Mouse (Mus musculus): ENCODE results near the gene Prr3. TPM values are rescaled to one million over a fixed set of nuclear protein-coding genes. Genes with fewer than 3 reads are reported as not detected.
"Not testable (repeated sequence)": the region's sequence is repeated elsewhere in the genome, so short reads cannot be mapped to it uniquely, and the experiment has no call there.

Prr3 gene
- polyA plus RNA-seq, 1 experiment from 2014 or later, result 11.2 TPM

DNA sequence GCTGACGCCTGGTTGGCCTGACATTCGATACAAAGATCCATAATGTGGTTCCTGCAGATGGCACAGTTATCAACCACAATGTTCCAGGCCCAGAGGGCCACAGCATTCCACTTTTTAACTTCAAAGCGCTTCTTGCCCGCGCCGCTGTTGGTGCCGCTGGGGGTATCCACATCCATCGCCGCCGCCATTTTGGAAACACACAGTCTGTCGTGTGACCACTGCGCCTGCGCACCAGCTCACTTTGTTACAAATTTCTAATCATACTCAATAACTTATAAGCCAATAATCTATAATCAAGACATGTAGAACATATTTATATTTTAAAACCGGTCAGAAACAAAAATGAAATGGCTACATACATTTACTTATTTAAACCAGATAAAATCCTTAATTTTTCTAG lies 44.3 kb downstream of the Prr3 start:
- not testable (repeated sequence) for H3K27ac ChIP-seq (replicated peaks in 1 of 2; ENCODE audit: control insufficient read depth in 1 of 2, insufficient read depth in 1 of 2, low read depth in 2 of 2, low read length in 2 of 2); H3K9ac ChIP-seq (ENCODE audit: low read length); H3K27me3 ChIP-seq (ENCODE audit: control insufficient read depth, insufficient read depth, low read length); H3K4me1 ChIP-seq (ENCODE audit: control insufficient read depth in 2 of 2, insufficient read depth in 2 of 2, low read length in 2 of 2); H3K4me2 ChIP-seq (ENCODE audit: low read length); H3K9me3 ChIP-seq (ENCODE audit: control insufficient read depth, low read length); H3K4me3 ChIP-seq (ENCODE audit: control insufficient read depth in 1 of 2, insufficient read depth in 1 of 2, low read depth in 1 of 2, low read length in 2 of 2); ATAC-seq (ENCODE audit: insufficient number of reproducible peaks, insufficient read depth, low FRiP score, low read depth)
- WGBS, result 87% methylated on average over 14 of the region's 14 CpGs
- H3K36me3 ChIP-seq (ENCODE audit: control insufficient read depth, insufficient read depth, low read length), result peaks cover 11% of the 10 kb centered on the region

DNA sequence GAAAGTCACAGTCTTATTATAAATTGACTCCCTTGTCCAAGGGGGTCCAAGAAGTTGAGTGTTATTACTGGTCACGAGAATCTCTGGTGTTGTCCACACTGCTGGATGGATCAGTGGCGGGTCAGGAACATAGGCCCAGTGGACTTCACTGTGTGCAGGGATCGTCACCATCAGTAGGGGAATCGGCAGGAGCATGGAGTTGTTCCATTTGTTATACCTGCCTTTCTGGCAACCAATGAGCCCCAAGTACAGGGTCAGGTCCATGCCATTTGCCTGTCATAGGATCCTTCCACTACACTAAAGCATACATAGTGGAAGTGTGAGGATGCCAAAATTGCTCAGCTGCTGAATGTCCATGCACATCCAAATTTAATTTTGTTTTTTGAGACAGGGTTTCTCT lies 47.4 kb downstream of the Prr3 start:
- no peak overlapping the region for H3K27ac ChIP-seq (replicated peaks in 1 of 2; ENCODE audit: control insufficient read depth in 1 of 2, insufficient read depth in 1 of 2, low read depth in 2 of 2, low read length in 2 of 2)
- H3K4me1 ChIP-seq (ENCODE audit: control insufficient read depth in 2 of 2, insufficient read depth in 2 of 2, low read length in 2 of 2), result no peaks in the 10 kb centered on the region
- no peak overlapping the region for H3K4me3 ChIP-seq (ENCODE audit: control insufficient read depth in 1 of 2, insufficient read depth in 1 of 2, low read depth in 1 of 2, low read length in 2 of 2)
- no peak overlapping the region for H3K9ac ChIP-seq (ENCODE audit: low read length)
- no peaks in the 10 kb centered on the region for H3K27me3 ChIP-seq (ENCODE audit: control insufficient read depth, insufficient read depth, low read length)
- peaks cover 42% of the 10 kb centered on the region for H3K36me3 ChIP-seq (ENCODE audit: control insufficient read depth, insufficient read depth, low read length)
- no peak overlapping the region for H3K4me2 ChIP-seq (ENCODE audit: low read length)
- H3K9me3 ChIP-seq (ENCODE audit: control insufficient read depth, low read length), result no peaks in the 10 kb centered on the region
- no peak for ATAC-seq (ENCODE audit: insufficient number of reproducible peaks, insufficient read depth, low FRiP score, low read depth)
- 83% methylated on average over 4 of the region's 4 CpGs for WGBS

DNA sequence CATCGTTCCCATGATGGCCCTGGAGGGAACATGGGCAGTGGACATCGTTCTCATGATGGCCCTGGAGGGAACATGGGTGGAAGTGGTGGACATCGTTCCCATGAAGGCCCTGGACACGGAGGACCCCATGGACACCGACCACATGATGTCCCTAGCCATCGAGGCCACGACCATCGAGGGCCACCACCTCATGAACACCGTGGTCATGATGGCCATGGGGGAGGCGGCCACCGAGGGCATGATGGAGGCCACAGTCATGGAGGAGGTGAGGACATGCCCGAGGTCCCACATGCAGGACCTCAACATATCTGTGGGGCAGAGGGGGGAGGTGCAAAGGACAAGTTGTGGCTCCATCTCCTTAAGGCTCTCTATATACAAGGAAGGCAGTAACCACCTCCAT lies 49.4 kb downstream of the Prr3 start:
- ATAC-seq (ENCODE audit: insufficient number of reproducible peaks, insufficient read depth, low FRiP score, low read depth), result no peak; the same call in 1 of the 2 replicates
- Histone ChIP-seq H3K27me3 (ENCODE audit: control insufficient read depth, insufficient read depth, low read length) (no peaks in the 10 kb centered on the region), H3K27ac (replicated peaks in 1 of 2; ENCODE audit: control insufficient read depth in 1 of 2, insufficient read depth in 1 of 2, low read depth in 2 of 2, low read length in 2 of 2) (no peak overlapping the region), H3K4me1 (ENCODE audit: control insufficient read depth in 2 of 2, insufficient read depth in 2 of 2, low read length in 2 of 2) (no peaks in the 10 kb centered on the region), H3K9me3 (ENCODE audit: control insufficient read depth, low read length) (no peaks in the 10 kb centered on the region), H3K9ac (ENCODE audit: low read length) (no peak overlapping the region), H3K4me3 (ENCODE audit: control insufficient read depth in 1 of 2, insufficient read depth in 1 of 2, low read depth in 1 of 2, low read length in 2 of 2) (no peak overlapping the region), H3K36me3 (ENCODE audit: control insufficient read depth, insufficient read depth, low read length) (peaks cover 61% of the 10 kb centered on the region), H3K4me2 (ENCODE audit: low read length) (no peak overlapping the region)
- WGBS, result 100% methylated on average over 12 of the region's 12 CpGs

DNA sequence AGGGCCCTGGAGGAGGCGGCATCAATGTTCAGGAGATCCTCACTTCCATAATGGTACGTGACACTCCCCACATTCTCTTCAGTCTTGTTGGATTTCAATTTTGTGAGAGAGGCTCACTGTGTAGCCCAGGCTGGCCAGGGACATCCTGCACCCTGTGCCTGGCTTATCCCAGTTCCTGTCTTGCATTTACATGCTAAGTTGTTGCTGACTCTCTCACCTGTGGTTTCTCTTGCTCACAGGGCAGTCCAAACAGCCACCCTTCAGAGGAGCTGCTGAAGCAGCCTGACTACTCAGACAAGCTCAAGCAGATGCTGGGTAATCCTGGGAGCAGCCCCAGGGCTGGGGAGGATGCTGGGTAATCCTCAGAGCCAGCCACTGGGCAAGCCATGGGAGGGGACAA lies 50.5 kb downstream of the Prr3 start:
- Histone ChIP-seq H3K9ac (ENCODE audit: low read length) (no peak overlapping the region), H3K4me2 (ENCODE audit: low read length) (no peak overlapping the region), H3K4me1 (ENCODE audit: control insufficient read depth in 2 of 2, insufficient read depth in 2 of 2, low read length in 2 of 2) (no peaks in the 10 kb centered on the region), H3K27me3 (ENCODE audit: control insufficient read depth, insufficient read depth, low read length) (no peaks in the 10 kb centered on the region), H3K4me3 (ENCODE audit: control insufficient read depth in 1 of 2, insufficient read depth in 1 of 2, low read depth in 1 of 2, low read length in 2 of 2) (no peak overlapping the region), H3K9me3 (ENCODE audit: control insufficient read depth, low read length) (no peaks in the 10 kb centered on the region), H3K27ac (replicated peaks in 1 of 2; ENCODE audit: control insufficient read depth in 1 of 2, insufficient read depth in 1 of 2, low read depth in 2 of 2, low read length in 2 of 2) (no peak overlapping the region), H3K36me3 (ENCODE audit: control insufficient read depth, insufficient read depth, low read length) (peaks cover 72% of the 10 kb centered on the region)
- 97% methylated on average over 2 of the region's 2 CpGs for WGBS
- no peak for ATAC-seq (ENCODE audit: insufficient number of reproducible peaks, insufficient read depth, low FRiP score, low read depth)

DNA sequence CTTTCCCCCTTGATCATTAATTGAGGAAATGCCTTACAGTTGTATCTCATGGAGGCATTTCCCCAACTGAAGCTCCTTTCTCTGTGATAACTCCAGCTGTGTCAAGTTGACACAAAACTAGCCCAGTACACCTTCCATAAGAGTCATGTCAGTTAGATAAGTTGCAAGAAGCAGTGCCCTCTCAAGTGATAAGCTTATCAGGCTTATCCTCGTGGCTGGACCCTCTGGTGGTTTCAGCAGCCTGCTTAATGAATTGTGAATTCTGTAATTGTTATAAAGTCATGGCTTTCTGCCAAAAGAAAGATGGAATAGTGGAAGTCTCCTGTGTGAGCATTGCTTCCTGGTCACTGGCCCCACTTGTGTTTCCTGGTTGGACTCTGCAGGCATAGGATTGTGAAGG lies 52.6 kb downstream of the Prr3 start:
- H3K9me3 ChIP-seq (ENCODE audit: control insufficient read depth, low read length), result no peaks in the 10 kb centered on the region
- ATAC-seq (ENCODE audit: insufficient number of reproducible peaks, insufficient read depth, low FRiP score, low read depth), result no peak
- no peaks in the 10 kb centered on the region for H3K4me1 ChIP-seq (ENCODE audit: control insufficient read depth in 2 of 2, insufficient read depth in 2 of 2, low read length in 2 of 2)
- no peak overlapping the region for H3K9ac ChIP-seq (ENCODE audit: low read length)
- peaks cover 83% of the 10 kb centered on the region for H3K36me3 ChIP-seq (ENCODE audit: control insufficient read depth, insufficient read depth, low read length)
- no peaks in the 10 kb centered on the region for H3K27me3 ChIP-seq (ENCODE audit: control insufficient read depth, insufficient read depth, low read length)
- H3K27ac ChIP-seq (replicated peaks in 1 of 2; ENCODE audit: control insufficient read depth in 1 of 2, insufficient read depth in 1 of 2, low read depth in 2 of 2, low read length in 2 of 2), result no peak overlapping the region
- whole genome bisulfite sequencing, result 3% methylated on average over 1 of the region's 1 CpGs
- no peak overlapping the region for H3K4me2 ChIP-seq (ENCODE audit: low read length)
- H3K4me3 ChIP-seq (ENCODE audit: control insufficient read depth in 1 of 2, insufficient read depth in 1 of 2, low read depth in 1 of 2, low read length in 2 of 2), result no peak overlapping the region

DNA sequence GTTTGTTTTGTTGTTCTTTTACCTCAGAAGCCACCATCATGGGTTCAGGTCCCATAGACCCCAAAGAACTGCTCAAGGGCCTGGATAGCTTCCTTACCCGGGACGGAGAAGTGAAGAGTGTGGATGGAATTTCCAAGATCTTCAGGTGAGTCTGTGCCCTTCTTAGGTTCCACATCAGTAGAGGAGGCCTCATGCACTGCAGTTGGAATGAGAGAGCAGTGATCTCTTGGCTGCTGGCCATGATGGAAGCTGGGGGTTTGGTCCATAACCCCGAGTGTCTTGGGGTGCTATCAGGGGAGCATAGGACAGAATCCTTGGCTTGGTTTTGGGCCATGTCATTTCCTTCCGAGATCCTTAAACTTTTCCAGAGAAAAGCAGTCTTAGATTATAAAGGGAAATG lies 56.8 kb downstream of the Prr3 start:
- ATAC-seq (ENCODE audit: insufficient number of reproducible peaks, insufficient read depth, low FRiP score, low read depth), result no peak
- no peak overlapping the region for H3K9ac ChIP-seq (ENCODE audit: low read length)
- peaks cover 51% of the 10 kb centered on the region for H3K36me3 ChIP-seq (ENCODE audit: control insufficient read depth, insufficient read depth, low read length)
- WGBS, result 84% methylated on average over 4 of the region's 4 CpGs
- H3K9me3 ChIP-seq (ENCODE audit: control insufficient read depth, low read length), result no peaks in the 10 kb centered on the region
- no peak overlapping the region for H3K27ac ChIP-seq (replicated peaks in 1 of 2; ENCODE audit: control insufficient read depth in 1 of 2, insufficient read depth in 1 of 2, low read depth in 2 of 2, low read length in 2 of 2)
- H3K27me3 ChIP-seq (ENCODE audit: control insufficient read depth, insufficient read depth, low read length), result no peaks in the 10 kb centered on the region
- no peak overlapping the region for H3K4me2 ChIP-seq (ENCODE audit: low read length)
- H3K4me3 ChIP-seq (ENCODE audit: control insufficient read depth in 1 of 2, insufficient read depth in 1 of 2, low read depth in 1 of 2, low read length in 2 of 2), result no peak overlapping the region
- H3K4me1 ChIP-seq (ENCODE audit: control insufficient read depth in 2 of 2, insufficient read depth in 2 of 2, low read length in 2 of 2), result peaks cover 5 to 27% of the 10 kb centered on the region in 2 experiments

DNA sequence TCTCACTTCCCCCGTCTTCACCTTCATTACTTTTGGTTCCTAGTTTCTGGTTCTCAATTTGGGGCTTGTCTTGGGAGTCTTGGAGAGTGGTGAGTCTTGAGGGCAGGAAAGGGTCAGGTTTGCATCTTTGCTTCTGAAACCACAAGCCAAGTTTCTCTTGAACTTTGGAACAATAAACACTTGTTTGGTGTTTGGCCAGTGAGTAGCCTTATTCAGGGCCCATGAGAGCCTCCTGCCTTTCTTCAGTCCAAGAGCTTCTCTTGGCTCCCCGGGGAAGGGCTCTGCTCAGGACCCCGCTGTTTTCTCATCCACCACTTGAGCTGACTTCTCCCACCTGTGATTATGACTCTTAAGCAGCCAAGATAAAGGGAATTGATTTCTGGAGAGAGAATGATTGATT lies 57.5 kb downstream of the Prr3 start:
- no peak for ATAC-seq (ENCODE audit: insufficient number of reproducible peaks, insufficient read depth, low FRiP score, low read depth)
- H3K9ac ChIP-seq (ENCODE audit: low read length), result no peak overlapping the region
- H3K9me3 ChIP-seq (ENCODE audit: control insufficient read depth, low read length), result no peaks in the 10 kb centered on the region
- H3K4me2 ChIP-seq (ENCODE audit: low read length), result no peak overlapping the region
- peaks cover 5 to 27% of the 10 kb centered on the region in 2 experiments for H3K4me1 ChIP-seq (ENCODE audit: control insufficient read depth in 2 of 2, insufficient read depth in 2 of 2, low read length in 2 of 2)
- peaks cover 48% of the 10 kb centered on the region for H3K36me3 ChIP-seq (ENCODE audit: control insufficient read depth, insufficient read depth, low read length)
- H3K27me3 ChIP-seq (ENCODE audit: control insufficient read depth, insufficient read depth, low read length), result no peaks in the 10 kb centered on the region
- H3K4me3 ChIP-seq (ENCODE audit: control insufficient read depth in 1 of 2, insufficient read depth in 1 of 2, low read depth in 1 of 2, low read length in 2 of 2), result no peak overlapping the region
- 85% methylated on average over 3 of the region's 3 CpGs for WGBS
- H3K27ac ChIP-seq (replicated peaks in 1 of 2; ENCODE audit: control insufficient read depth in 1 of 2, insufficient read depth in 1 of 2, low read depth in 2 of 2, low read length in 2 of 2), result no peak overlapping the region

Measured in heart, embryonic 14.5 days (tissue).